Mouse (Mus musculus) neural tube, embryonic 13.5 days (tissue): Measurements from ENCODE around the gene Acsbg1. TPM values are rescaled to one million over a fixed set of nuclear protein-coding genes. Genes with fewer than 3 reads are reported as not detected.

Experiments
- ATAC-seq: fragments of 200-750 bp; cut with Nextera tagmentation; 2 replicates; pipeline ENCODE4 v1.8.0; 2017; ENCODE audit warnings: low read depth, mild to moderate bottlenecking, moderate TSS enrichment, moderate library complexity
- H3K27ac ChIP-seq: fragments of 300-500 bp; sonication (generic); replicated peaks from 2 replicates; pipeline ENCODE4 v1.5.1; 2015; ENCODE audit warnings: moderate library complexity, mild to moderate bottlenecking, inconsistent platforms
- H3K27me3 ChIP-seq: fragments of 300-500 bp; sonication (generic); 2 replicates; pipeline ENCODE4 v1.6.1; 2015; ENCODE audit warnings: mild to moderate bottlenecking, inconsistent platforms
- H3K36me3 ChIP-seq: fragments of 300-500 bp; sonication (generic); 2 replicates; pipeline ENCODE4 v1.6.1; 2015; ENCODE audit warnings: mild to moderate bottlenecking, inconsistent platforms
- H3K4me1 ChIP-seq: fragments of 300-500 bp; sonication (generic); replicated peaks from 2 replicates; pipeline ENCODE4 v1.6.1; 2015; ENCODE audit warnings: inconsistent platforms
- H3K4me2 ChIP-seq: fragments of 300-500 bp; sonication (generic); 2 replicates; pipeline ENCODE4 v1.6.1; 2015; ENCODE audit warnings: inconsistent platforms, mild to moderate bottlenecking, moderate library complexity
- H3K4me3 ChIP-seq: fragments of 300-500 bp; sonication (generic); 2 replicates; pipeline ENCODE4 v1.5.1; 2015; ENCODE audit warnings: mild to moderate bottlenecking, inconsistent platforms
- H3K9ac ChIP-seq: fragments of 300-500 bp; sonication (generic); 2 replicates; pipeline ENCODE4 v1.6.1; 2015; ENCODE audit warnings: moderate library complexity, mild to moderate bottlenecking, inconsistent platforms
- H3K9me3 ChIP-seq: fragments of 300-500 bp; sonication (generic); 2 replicates; pipeline ENCODE4 v1.6.1; 2016; ENCODE audit warnings: inconsistent platforms
- WGBS: fragments of 180-500 bp; shearing (Covaris S2); methylation state at CpG from one replicate; pipeline ENCODE4 v1.1.7; 2015; 5-methylcytosine and 5-hydroxymethylcytosine counted together
- polyA plus RNA-seq: library from polyadenylated mRNA; unstranded; fragments of >200 nt; fragmentation: Nextera tagmentation; extraction: Ambion mirVana; gene quantifications from 2 replicates; pipeline ENCODE4 v1.2.1, GENCODE M21; 2015

Gene Acsbg1
- polyA plus RNA-seq, 1 experiment from 2014 or later = 17.0 TPM

GRCm38 (mm10) chr9:54639192-54639591, 22.5 kb downstream of the Acsbg1 start:
- H3K9ac ChIP-seq = no peak overlapping the region
- H3K9me3 ChIP-seq = no peaks in the 10 kb centered on the region
- no peaks in the 10 kb centered on the region for H3K4me1 ChIP-seq
- no peak overlapping the region for H3K27ac ChIP-seq
- H3K4me2 ChIP-seq = no peak overlapping the region
- H3K4me3 ChIP-seq = no peak overlapping the region
- WGBS = 62% methylated on average over 2 of the region's 2 CpGs
- ATAC-seq = no peak
- no peaks in the 10 kb centered on the region for H3K27me3 ChIP-seq
- H3K36me3 ChIP-seq = no peaks in the 10 kb centered on the region

GRCm38 (mm10) chr9:54637510-54638314, 24.0 kb downstream of the Acsbg1 start:
- Histone ChIP-seq H3K27ac (no peak overlapping the region), H3K9ac (no peak overlapping the region), H3K4me2 (no peak overlapping the region), H3K9me3 (no peaks in the 10 kb centered on the region), H3K27me3 (no peaks in the 10 kb centered on the region), H3K4me1 (no peaks in the 10 kb centered on the region), H3K36me3 (no peaks in the 10 kb centered on the region), H3K4me3 (no peak overlapping the region)
- no peak for ATAC-seq
- WGBS = 56% methylated on average over 5 of the region's 5 CpGs

- Histone ChIP-seq H3K9ac (no peak overlapping the region), H3K27ac (no peak overlapping the region), H3K9me3 (no peaks in the 10 kb centered on the region), H3K4me1 (no peaks in the 10 kb centered on the region), H3K4me3 (no peak overlapping the region), H3K36me3 (no peaks in the 10 kb centered on the region), H3K4me2 (no peak overlapping the region), H3K27me3 (no peaks in the 10 kb centered on the region)
- WGBS = 89% methylated on average over 2 of the region's 2 CpGs
- ATAC-seq = no peak
Measured at GRCm38 (mm10) chr9:54633401-54633800, 28.3 kb downstream of the Acsbg1 start.

- H3K27me3 ChIP-seq = no peaks in the 10 kb centered on the region
- H3K9me3 ChIP-seq = no peaks in the 10 kb centered on the region
- no peaks in the 10 kb centered on the region for H3K36me3 ChIP-seq
- H3K4me2 ChIP-seq = no peak overlapping the region
- no peak overlapping the region for H3K27ac ChIP-seq
- no peaks in the 10 kb centered on the region for H3K4me1 ChIP-seq
- no peak for ATAC-seq
- H3K9ac ChIP-seq = no peak overlapping the region
- H3K4me3 ChIP-seq = no peak overlapping the region
Measured at GRCm38 (mm10) chr9:54630905-54631304, 30.8 kb downstream of the Acsbg1 start.

GRCm38 (mm10) chr9:54629613-54630261, 31.9 kb downstream of the Acsbg1 start:
- H3K27me3 ChIP-seq = no peaks in the 10 kb centered on the region
- ATAC-seq = no peak
- no peaks in the 10 kb centered on the region for H3K36me3 ChIP-seq
- no peaks in the 10 kb centered on the region for H3K4me1 ChIP-seq
- H3K9me3 ChIP-seq = no peaks in the 10 kb centered on the region
- 84% methylated on average over 5 of the region's 5 CpGs for WGBS
- no peak overlapping the region for H3K9ac ChIP-seq
- H3K27ac ChIP-seq = no peak overlapping the region
- no peak overlapping the region for H3K4me2 ChIP-seq
- no peak overlapping the region for H3K4me3 ChIP-seq

GRCm38 (mm10) chr9:54628752-54629151, 32.9 kb downstream of the Acsbg1 start:
- H3K36me3 ChIP-seq = no peaks in the 10 kb centered on the region
- no peak overlapping the region for H3K4me2 ChIP-seq
- no peak overlapping the region for H3K27ac ChIP-seq
- H3K9me3 ChIP-seq = no peaks in the 10 kb centered on the region
- no peak overlapping the region for H3K4me3 ChIP-seq
- no peaks in the 10 kb centered on the region for H3K27me3 ChIP-seq
- no peaks in the 10 kb centered on the region for H3K4me1 ChIP-seq
- no peak for ATAC-seq
- WGBS = 90% methylated on average over 4 of the region's 4 CpGs
- no peak overlapping the region for H3K9ac ChIP-seq

- H3K4me1 ChIP-seq = no peaks in the 10 kb centered on the region
- no peak overlapping the region for H3K9ac ChIP-seq
- 88% methylated on average over 5 of the region's 5 CpGs for WGBS
- H3K27me3 ChIP-seq = no peaks in the 10 kb centered on the region
- no peak overlapping the region for H3K27ac ChIP-seq
- ATAC-seq = no peak
- no peak overlapping the region for H3K4me2 ChIP-seq
- no peaks in the 10 kb centered on the region for H3K36me3 ChIP-seq
- no peaks in the 10 kb centered on the region for H3K9me3 ChIP-seq
- H3K4me3 ChIP-seq = no peak overlapping the region
Measured at GRCm38 (mm10) chr9:54627240-54627639, 34.4 kb downstream of the Acsbg1 start.

GRCm38 (mm10) chr9:54614182-54614850, 47.4 kb downstream of the Acsbg1 start:
- WGBS = 75% methylated on average over 13 of the region's 13 CpGs
- H3K4me1 ChIP-seq = no peaks in the 10 kb centered on the region
- H3K4me3 ChIP-seq = no peak overlapping the region
- no peaks in the 10 kb centered on the region for H3K36me3 ChIP-seq
- no peak overlapping the region for H3K27ac ChIP-seq
- H3K9me3 ChIP-seq = no peaks in the 10 kb centered on the region
- H3K4me2 ChIP-seq = no peak overlapping the region
- H3K9ac ChIP-seq = no peak overlapping the region
- H3K27me3 ChIP-seq = no peaks in the 10 kb centered on the region
- peak; percentile 71; the same call in 1 of the 2 replicates for ATAC-seq

GRCm38 (mm10) chr9:54612781-54613191, 48.9 kb downstream of the Acsbg1 start:
- H3K9ac ChIP-seq = no peak overlapping the region
- no peak overlapping the region for H3K4me3 ChIP-seq
- H3K9me3 ChIP-seq = no peaks in the 10 kb centered on the region
- no peaks in the 10 kb centered on the region for H3K36me3 ChIP-seq
- 93% methylated on average over 5 of the region's 5 CpGs for WGBS
- no peaks in the 10 kb centered on the region for H3K4me1 ChIP-seq
- H3K27ac ChIP-seq = no peak overlapping the region
- no peaks in the 10 kb centered on the region for H3K27me3 ChIP-seq
- H3K4me2 ChIP-seq = no peak overlapping the region
- ATAC-seq = no peak

GRCm38 (mm10) chr9:54604886-54605285, 56.8 kb downstream of the Acsbg1 start:
- H3K9me3 ChIP-seq = no peaks in the 10 kb centered on the region
- no peaks in the 10 kb centered on the region for H3K27me3 ChIP-seq
- ATAC-seq = no peak
- no peaks in the 10 kb centered on the region for H3K4me1 ChIP-seq
- H3K9ac ChIP-seq = no peak overlapping the region
- H3K4me3 ChIP-seq = no peak overlapping the region
- no peak overlapping the region for H3K27ac ChIP-seq
- WGBS = 70% methylated on average over 4 of the region's 4 CpGs
- H3K36me3 ChIP-seq = peaks cover 59% of the 10 kb centered on the region
- no peak overlapping the region for H3K4me2 ChIP-seq

- Histone ChIP-seq H3K9me3 (no peaks in the 10 kb centered on the region), H3K36me3 (peaks cover 66% of the 10 kb centered on the region), H3K4me3 (no peak overlapping the region), H3K27me3 (no peaks in the 10 kb centered on the region), H3K4me2 (no peak overlapping the region), H3K9ac (no peak overlapping the region), H3K4me1 (no peaks in the 10 kb centered on the region), H3K27ac (no peak overlapping the region)
- no peak for ATAC-seq
- WGBS = 60% methylated on average over 5 of the region's 5 CpGs
Measured at GRCm38 (mm10) chr9:54604131-54604654, 57.5 kb downstream of the Acsbg1 start.

- WGBS = 60% methylated on average over 7 of the region's 7 CpGs
- no peaks in the 10 kb centered on the region for H3K27me3 ChIP-seq
- no peak overlapping the region for H3K4me3 ChIP-seq
- H3K4me1 ChIP-seq = no peaks in the 10 kb centered on the region
- no peak overlapping the region for H3K9ac ChIP-seq
- H3K4me2 ChIP-seq = no peak overlapping the region
- no peaks in the 10 kb centered on the region for H3K9me3 ChIP-seq
- no peak overlapping the region for H3K27ac ChIP-seq
- no peak for ATAC-seq
- peaks cover 79% of the 10 kb centered on the region for H3K36me3 ChIP-seq
Measured at GRCm38 (mm10) chr9:54602916-54603315, 58.8 kb downstream of the Acsbg1 start.
